Mouse (Mus musculus): ENCODE results near the gene BC034090.

GRCm38 (mm10) chr1:155274976-155275375, 30.7 kb upstream of the BC034090 start:
- TF ChIP-seq CTCF (IDR thresholded peaks at IDR 0.05; ENCODE audit: control insufficient read depth, insufficient read depth, insufficient read length) (no peak), MYOG (IDR thresholded peaks at IDR 0.05; ENCODE audit: control insufficient read depth, extremely low read depth, insufficient read length) (no peak), CEBPB (IDR thresholded peaks at IDR 0.05; ENCODE audit: low read depth) (no peak), MAX (IDR thresholded peaks at IDR 0.05) (no peak), MYOD1 (IDR thresholded peaks at IDR 0.05; ENCODE audit: control insufficient read depth, insufficient read length, low read depth) (no peak), USF1 (IDR thresholded peaks at IDR 0.05; ENCODE audit: low read depth) (no peak)

Data from C2C12 (cell line).